Mouse (Mus musculus) MEL (cell line): ENCODE results near the gene C77080. TPM values are rescaled to one million over a fixed set of nuclear protein-coding genes. Genes with fewer than 3 reads are reported as not detected.

Experiments
- DNase-seq: peaks from one replicate; pipeline ENCODE4 v3.0.0; 2011; ENCODE audit warnings: low read depth, low spot score
- H3K27ac ChIP-seq: 2 replicates; pipeline ENCODE4 v1.5.1; 2012; ENCODE audit warnings: low read depth, mild to moderate bottlenecking, control low read depth, low read length, moderate library complexity; ENCODE audit not compliant: control insufficient read depth
- H3K27me3 ChIP-seq, 2 experiments: fragments of 150-350 bp in 1 of 2; sonication (generic) in 1 of 2; 2 replicates each; pipeline ENCODE4 v1.6.1; 2012; ENCODE audit warnings: low read length in 2 of 2, mild to moderate bottlenecking in 2 of 2, improper control_type of control experiment in 1 of 2, moderate library complexity in 1 of 2; ENCODE audit not compliant: insufficient read depth in 2 of 2, control insufficient read depth in 1 of 2
- H3K36me3 ChIP-seq, 2 experiments: 2 replicates each; pipeline ENCODE4 v1.6.1; 2012 to 2014; ENCODE audit warnings: low read length in 2 of 2, improper control_type of control experiment in 1 of 2, inconsistent platforms in 1 of 2, mild to moderate bottlenecking in 1 of 2; ENCODE audit not compliant: insufficient read depth in 2 of 2, control insufficient read depth in 1 of 2
- H3K4me1 ChIP-seq, 2 experiments: fragments of 150-350 bp in 1 of 2; sonication (generic) in 1 of 2; 2 replicates each; pipeline ENCODE4 v1.6.1; 2012; ENCODE audit warnings: low read length in 2 of 2, improper control_type of control experiment in 1 of 2, mild to moderate bottlenecking in 1 of 2; ENCODE audit not compliant: insufficient read depth in 2 of 2, control insufficient read depth in 1 of 2
- H3K4me3 ChIP-seq, 2 experiments: fragments of 150-350 bp in 1 of 2; sonication (generic) in 1 of 2; 2 replicates each; pipeline ENCODE4 v1.5.1; 2012; ENCODE audit warnings: low read depth in 2 of 2, low read length in 2 of 2, mild to moderate bottlenecking in 2 of 2, moderate library complexity in 2 of 2, control low read depth in 1 of 2, improper control_type of control experiment in 1 of 2; ENCODE audit not compliant: control insufficient read depth in 1 of 2, insufficient read depth in 1 of 2
- H3K79me2 ChIP-seq: 2 replicates; pipeline ENCODE4 v1.6.1; 2012; ENCODE audit warnings: mild to moderate bottlenecking, low read length, moderate library complexity; ENCODE audit not compliant: control insufficient read depth, poor library complexity, insufficient read depth
- H3K9ac ChIP-seq: 2 replicates; pipeline ENCODE4 v1.6.1; 2012; ENCODE audit warnings: low read depth, mild to moderate bottlenecking, control low read depth, low read length, moderate library complexity; ENCODE audit not compliant: control insufficient read depth, poor library complexity, severe bottlenecking
- H3K9me3 ChIP-seq: fragments of 150-350 bp; sonication (generic); replicated peaks from 2 replicates; pipeline ENCODE4 v1.6.1; 2012; ENCODE audit warnings: mild to moderate bottlenecking, low read length, improper control_type of control experiment, moderate library complexity; ENCODE audit not compliant: insufficient read depth
- BHLHE40 ChIP-seq: IDR thresholded peaks from 2 replicates; pipeline ENCODE4 v1.6.1; 2012; ENCODE audit warnings: low read depth, mild to moderate bottlenecking, inconsistent platforms, low read length, improper control_type of control experiment, borderline replicate concordance
- CHD1 ChIP-seq: IDR thresholded peaks from 2 replicates; pipeline ENCODE4 v1.6.1; 2012; ENCODE audit warnings: low read depth, mild to moderate bottlenecking, inconsistent platforms, low read length, improper control_type of control experiment
- CTCF ChIP-seq, 3 experiments: IDR thresholded peaks in 2 of 3; conservative IDR thresholded peaks in 1 of 3; 2 replicates each; pipeline ENCODE4 v1.5.1; 2011 to 2012; ENCODE audit warnings: low read length in 3 of 3, low read depth in 2 of 3, mild to moderate bottlenecking in 2 of 3, improper control_type of control experiment in 1 of 3, inconsistent platforms in 1 of 3, mixed read lengths in 1 of 3, moderate library complexity in 1 of 3; ENCODE audit not compliant: control insufficient read depth in 1 of 3, insufficient read depth in 1 of 3, poor library complexity in 1 of 3, severe bottlenecking in 1 of 3
- E2F4 ChIP-seq: IDR thresholded peaks from 2 replicates; pipeline ENCODE4 v1.6.1; 2011; ENCODE audit warnings: low read depth, low read length, improper control_type of control experiment, borderline replicate concordance
- ELF1 ChIP-seq: IDR thresholded peaks from 2 replicates; pipeline ENCODE4 v1.6.1; 2014; ENCODE audit warnings: low read depth, mild to moderate bottlenecking, inconsistent platforms, low read length, improper control_type of control experiment, moderate library complexity
- EP300 ChIP-seq, 2 experiments: IDR thresholded peaks; 2 replicates each; pipeline ENCODE4 v1.6.1; 2011; ENCODE audit warnings: improper control_type of control experiment in 2 of 2, low read length in 2 of 2, low read depth in 1 of 2, mild to moderate bottlenecking in 1 of 2
- ETS1 ChIP-seq: IDR thresholded peaks from 2 replicates; pipeline ENCODE4 v1.6.1; 2012; ENCODE audit warnings: low read depth, mild to moderate bottlenecking, inconsistent platforms, low read length, improper control_type of control experiment, moderate library complexity
- GABPA ChIP-seq: IDR thresholded peaks from 2 replicates; pipeline ENCODE4 v1.6.1; 2012; ENCODE audit warnings: low read depth, mild to moderate bottlenecking, inconsistent platforms, low read length, improper control_type of control experiment, moderate library complexity
- GATA1 ChIP-seq: IDR thresholded peaks from 2 replicates; pipeline ENCODE4 v1.6.1; 2011; ENCODE audit warnings: low read depth, low read length, improper control_type of control experiment
- HCFC1 ChIP-seq: IDR thresholded peaks from 2 replicates; pipeline ENCODE4 v1.6.1; 2012; ENCODE audit warnings: low read depth, mild to moderate bottlenecking, inconsistent platforms, low read length, improper control_type of control experiment, moderate library complexity
- MAZ ChIP-seq: IDR thresholded peaks from 2 replicates; pipeline ENCODE4 v1.6.1; 2012; ENCODE audit warnings: low read depth, mild to moderate bottlenecking, inconsistent platforms, low read length, improper control_type of control experiment
- MEF2A ChIP-seq: IDR thresholded peaks from 2 replicates; pipeline ENCODE4 v1.6.1; 2014; ENCODE audit warnings: low read depth, mild to moderate bottlenecking, inconsistent platforms, low read length, improper control_type of control experiment; ENCODE audit not compliant: poor library complexity, insufficient replicate concordance, severe bottlenecking; ENCODE audit errors: extremely low read depth
- MXI1 ChIP-seq: IDR thresholded peaks from 2 replicates; pipeline ENCODE4 v1.6.1; 2011; ENCODE audit warnings: mild to moderate bottlenecking, low read depth, low read length, improper control_type of control experiment
- NELFE ChIP-seq: IDR thresholded peaks from 2 replicates; pipeline ENCODE4 v1.6.1; 2011; ENCODE audit warnings: low read depth, low read length, improper control_type of control experiment
- NRF1 ChIP-seq: IDR thresholded peaks from 2 replicates; pipeline ENCODE4 v1.6.1; 2014; ENCODE audit warnings: low read depth, mild to moderate bottlenecking, inconsistent platforms, low read length, improper control_type of control experiment, moderate library complexity; ENCODE audit not compliant: poor library complexity, insufficient read depth, severe bottlenecking
- POLR2A ChIP-seq, 2 experiments: IDR thresholded peaks; 2 replicates each; pipeline ENCODE4 v1.6.1; 2011 to 2012; ENCODE audit warnings: low read length in 2 of 2, mild to moderate bottlenecking in 2 of 2, control low read depth in 1 of 2, improper control_type of control experiment in 1 of 2, low read depth in 1 of 2, moderate library complexity in 1 of 2; ENCODE audit not compliant: control insufficient read depth in 1 of 2, insufficient read depth in 1 of 2, poor library complexity in 1 of 2
- RAD21 ChIP-seq: IDR thresholded peaks from 2 replicates; pipeline ENCODE4 v1.6.1; 2011; ENCODE audit warnings: mild to moderate bottlenecking, low read depth, low read length, improper control_type of control experiment
- RCOR1 ChIP-seq: IDR thresholded peaks from 2 replicates; pipeline ENCODE4 v1.6.1; 2012; ENCODE audit warnings: low read depth, mild to moderate bottlenecking, inconsistent platforms, low read length, improper control_type of control experiment
- SMC3 ChIP-seq: IDR thresholded peaks from 2 replicates; pipeline ENCODE4 v1.6.1; 2011; ENCODE audit warnings: low read depth, low read length, improper control_type of control experiment
- TAL1 ChIP-seq: IDR thresholded peaks from 2 replicates; pipeline ENCODE4 v1.6.1; 2012; ENCODE audit warnings: mild to moderate bottlenecking, inconsistent platforms, low read length, moderate library complexity, mixed read lengths
- TBP ChIP-seq: IDR thresholded peaks from 2 replicates; pipeline ENCODE4 v1.8.0; 2011; ENCODE audit warnings: low read depth, low read length, improper control_type of control experiment
- TCF12 ChIP-seq: IDR thresholded peaks from 2 replicates; pipeline ENCODE4 v1.6.1; 2014; ENCODE audit warnings: low read depth, mild to moderate bottlenecking, inconsistent platforms, low read length, improper control_type of control experiment, moderate library complexity
- USF1 ChIP-seq: IDR thresholded peaks from 2 replicates; pipeline ENCODE4 v1.6.1; 2014; ENCODE audit warnings: low read depth, mild to moderate bottlenecking, inconsistent platforms, low read length, improper control_type of control experiment, moderate library complexity
- USF2 ChIP-seq, 2 experiments: IDR thresholded peaks; 2 replicates each; pipeline ENCODE4 v1.6.1; 2011 to 2012; ENCODE audit warnings: improper control_type of control experiment in 2 of 2, low read length in 2 of 2, borderline replicate concordance in 1 of 2, inconsistent platforms in 1 of 2, low read depth in 1 of 2, mild to moderate bottlenecking in 1 of 2; ENCODE audit not compliant: insufficient read depth in 1 of 2
- ZC3H11A ChIP-seq: IDR thresholded peaks from 2 replicates; pipeline ENCODE4 v1.6.1; 2012; ENCODE audit warnings: low read depth, mild to moderate bottlenecking, inconsistent platforms, low read length, improper control_type of control experiment
- ZKSCAN1 ChIP-seq: IDR thresholded peaks from 2 replicates; pipeline ENCODE4 v1.6.1; 2012; ENCODE audit warnings: low read depth, mild to moderate bottlenecking, inconsistent platforms, low read length, improper control_type of control experiment, moderate library complexity
- ZMIZ1 ChIP-seq: IDR thresholded peaks from 2 replicates; pipeline ENCODE4 v1.6.1; 2012; ENCODE audit warnings: low read depth, mild to moderate bottlenecking, inconsistent platforms, low read length, improper control_type of control experiment, moderate library complexity
- ZNF384 ChIP-seq: IDR thresholded peaks from 2 replicates; pipeline ENCODE4 v1.6.1; 2012; ENCODE audit warnings: low read depth, mild to moderate bottlenecking, inconsistent platforms, low read length, improper control_type of control experiment
- polyA plus RNA-seq, 2 experiments: library from polyadenylated mRNA; stranded (reverse) in 1 of 2; unstranded in 1 of 2; fragments of >175 nt in 1 of 2; fragments of >200 nt in 1 of 2; gene quantifications; 2 replicates each; pipeline versions ENCODE4 v1.2.1 to v1.2.4; 2012; ENCODE audit warnings: low replicate concordance in 2 of 2, low read depth in 1 of 2; ENCODE audit not compliant: insufficient read length in 2 of 2, insufficient read depth in 1 of 2, missing spikeins in 1 of 2
- total RNA-seq: library from RNA; depleted of rRNA; stranded (reverse); fragments of 300-350 nt; gene quantifications from 2 replicates; pipeline ENCODE4 v1.2.3, GENCODE M21; 2012

Gene C77080
- total and polyA plus RNA-seq, 3 experiments: 0.92 to 6.9 TPM; not detected in 1

DNA sequence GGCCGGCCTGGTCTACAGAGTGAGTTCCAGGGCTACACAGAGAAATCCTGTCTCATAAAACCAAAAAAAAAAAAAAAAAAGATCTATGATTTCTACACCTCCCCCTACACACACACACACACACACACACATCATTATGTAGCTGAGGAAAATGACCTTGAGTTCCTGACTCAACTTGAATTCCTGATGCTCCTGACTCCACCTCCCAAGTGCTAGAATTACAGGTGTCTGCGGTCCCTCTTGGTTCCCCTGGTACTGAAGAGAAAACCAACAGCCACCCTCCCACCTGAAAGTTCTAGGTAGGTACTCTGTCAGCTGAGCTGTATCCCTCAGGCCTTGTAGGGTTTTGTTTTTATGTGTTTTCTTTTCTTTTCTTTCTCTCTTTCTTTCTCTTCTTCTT is 8.7 kb downstream of the C77080 start:
- H3K4me1 ChIP-seq: peaks cover 18 to 47% of the 10 kb centered on the region in 2 experiments
- no peak for DNase-seq
- H3K4me3 ChIP-seq: no peak overlapping the region
- no peak overlapping the region for H3K27ac ChIP-seq
- no peak for TF ChIP-seq NELFE
- TF ChIP-seq CTCF (IDR thresholded peaks at IDR 0.05 in 2 of 3, conservative IDR thresholded peaks at IDR 0.05 in 1 of 3; ENCODE audit: control insufficient read depth in 1 of 3, insufficient read depth in 1 of 3, low read depth in 2 of 3, low read length in 3 of 3, poor library complexity in 1 of 3, severe bottlenecking in 1 of 3): no peak
- no peak for TF ChIP-seq ELF1
- no peak for TF ChIP-seq RCOR1
- TF ChIP-seq TAL1: no peak
- TF ChIP-seq ZMIZ1: no peak
- H3K36me3 ChIP-seq: peaks cover 0 to 15% of the 10 kb centered on the region in 2 experiments; a peak in 2 of 4 replicates
- no peaks in the 10 kb centered on the region for H3K79me2 ChIP-seq
- no peaks in the 10 kb centered on the region for H3K9me3 ChIP-seq
- H3K9ac ChIP-seq: no peak overlapping the region
- H3K27me3 ChIP-seq: no peaks in the 10 kb centered on the region

DNA sequence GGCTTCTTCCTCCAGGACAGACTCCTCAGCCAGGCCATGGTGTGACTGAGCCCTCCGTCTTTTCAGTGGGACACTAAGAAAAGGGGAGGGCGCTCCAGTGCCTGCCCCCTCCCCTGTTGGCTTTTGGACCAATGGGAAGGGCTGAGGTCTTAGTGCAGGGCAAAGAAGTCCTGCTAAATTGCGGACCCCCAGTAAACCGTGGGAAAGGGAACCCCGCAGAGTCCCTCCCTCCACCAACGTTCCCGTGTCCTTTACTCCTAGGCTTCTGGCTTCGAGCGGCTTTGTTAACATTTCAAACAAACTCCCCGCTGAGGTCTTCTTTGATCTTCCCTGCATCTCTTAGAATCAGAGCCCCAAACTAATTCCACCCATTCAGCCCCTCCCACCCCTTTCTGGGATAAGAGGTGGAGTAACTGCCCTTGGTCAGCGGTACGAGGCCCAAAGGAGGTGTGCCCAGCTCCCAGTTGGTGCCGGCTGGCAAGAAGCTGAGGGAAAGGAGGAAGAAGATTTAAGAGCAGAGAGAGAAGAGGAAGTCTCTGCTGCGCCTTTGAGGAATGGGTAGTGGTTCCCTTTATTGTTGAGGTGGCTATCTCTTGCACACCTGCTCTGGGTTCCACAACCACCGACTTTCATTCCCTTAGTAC is 9.6 kb downstream of the C77080 start:
- Histone ChIP-seq H3K27ac (peak overlapping the region; percentile 8; the same call in 1 of the 2 replicates), H3K9ac (peak overlapping the region; percentile 42), H3K79me2 (no peaks in the 10 kb centered on the region), H3K27me3 (no peaks in the 10 kb centered on the region), H3K36me3 (peaks cover 0 to 10% of the 10 kb centered on the region in 2 experiments; a peak in 2 of 4 replicates), H3K4me1 (peaks cover 15 to 44% of the 10 kb centered on the region in 2 experiments), H3K4me3 (peak overlapping the region; percentile 28 to 54), H3K9me3 (no peaks in the 10 kb centered on the region)
- TF ChIP-seq MEF2A (no peak), TAL1 (peak; percentile 68), GATA1 (peak; percentile 57), NRF1 (no peak), GABPA (no peak), ZKSCAN1 (no peak), HCFC1 (0 out of 2 replicates have a peak, but pooled peaks have one; percentile 17), ELF1 (peak; percentile 50; the same call in 1 of the 2 replicates), POLR2A (IDR thresholded peaks at IDR 0.05; ENCODE audit: control insufficient read depth in 1 of 2, insufficient read depth in 1 of 2, low read depth in 1 of 2, low read length in 2 of 2, poor library complexity in 1 of 2) (0 out of 4 replicates have a peak, but pooled peaks of 1 of the 2 experiments have one; percentile 14), ETS1 (peak; percentile 36; the same call in 1 of the 2 replicates), USF2 (IDR thresholded peaks at IDR 0.05; ENCODE audit: borderline replicate concordance in 1 of 2, insufficient read depth in 1 of 2, low read depth in 1 of 2, low read length in 2 of 2) (no peak), BHLHE40 (0 out of 2 replicates have a peak, but pooled peaks have one; percentile 29), MXI1 (peak; percentile 26; the same call in 1 of the 2 replicates), ZNF384 (no peak), USF1 (no peak), ZC3H11A (0 out of 2 replicates have a peak, but pooled peaks have one; percentile 6), MAZ (no peak), EP300 (IDR thresholded peaks at IDR 0.05; ENCODE audit: low read depth in 1 of 2, low read length in 2 of 2) (peak; percentile 63 to 85), TBP (no peak), E2F4 (no peak), TCF12 (peak; percentile 54; the same call in 1 of the 2 replicates), CHD1 (no peak), RCOR1 (peak; percentile 70), NELFE (no peak; the same call in 1 of the 2 replicates), RAD21 (no peak), SMC3 (no peak)
- peak; percentile 80 for DNase-seq
